Mouse (Mus musculus) layer of hippocampus, adult 18-20 months (tissue): Measurements from ENCODE around the gene Rab44. TPM values are rescaled to one million over a fixed set of nuclear protein-coding genes. Genes with fewer than 3 reads are reported as not detected.

Source experiments
- total RNA-seq, 2 experiments: library from RNA; stranded (reverse); gene quantifications; 2 replicates each; pipeline ENCODE4 v1.2.3; 2021

Gene Rab44
- total RNA-seq, 2 experiments from 2014 or later = not detected

Other genes starting within 250 kb of the Rab44 start
- gene 4930539E08Rik, start 198.8 kb upstream of the Rab44 start, total RNA-seq = 1 to 10 TPM; 4.1 to 5.5 TPM
- gene Pxt1, start 170.3 kb upstream of the Rab44 start, total RNA-seq = not detected
- 10 to 100 TPM; 56.9 to 70.4 TPM for gene Kctd20, start 162.2 kb upstream of the Rab44 start, total RNA-seq
- gene Stk38, start 106.2 kb upstream of the Rab44 start, total RNA-seq = 10 to 100 TPM; 41.2 to 43.2 TPM
- 100 to 1,000 TPM; 136 to 144 TPM for gene Srsf3, start 81.5 kb upstream of the Rab44 start, total RNA-seq
- gene Cdkn1a, start 23.2 kb upstream of the Rab44 start, total RNA-seq = 10 to 100 TPM; 21.3 to 24.7 TPM
- 10 to 100 TPM; 37.5 to 37.8 TPM for gene Cpne5, start 124.0 kb downstream of the Rab44 start, total RNA-seq
- 10 to 100 TPM; 16.2 to 18.4 TPM for gene Ppil1, start 150.0 kb downstream of the Rab44 start, total RNA-seq
- 10 to 100 TPM; 84.9 to 94.4 TPM for gene BC004004, start 154.6 kb downstream of the Rab44 start, total RNA-seq
- 1 to 10 TPM in 1 of 2 experiments, under 1 TPM in 1; 0.92 to 1.3 TPM for gene Pi16, start 203.5 kb downstream of the Rab44 start, total RNA-seq
- 100 to 1,000 TPM; 644 to 648 TPM for gene Mtch1, start 233.8 kb downstream of the Rab44 start, total RNA-seq
- gene Fgd2, start 246.8 kb downstream of the Rab44 start, total RNA-seq = 1 to 10 TPM; 4.4 to 5.8 TPM